Mouse (Mus musculus): ENCODE data around the gene Hist1h1e. TPM values are rescaled to one million over a fixed set of nuclear protein-coding genes. Genes with fewer than 3 reads are reported as not detected.
A peak's percentile ranks its signal among the peaks of the same experiment; 100 is the strongest.

Hist1h1e gene
- polyA plus RNA-seq, 1 experiment, result 6.9 TPM

- H3K27ac ChIP-seq (ENCODE audit: insufficient read depth, low read length), result no peak overlapping the region
- no peaks in the 10 kb centered on the region for H3K9me3 ChIP-seq (replicated peaks; ENCODE audit: control insufficient read depth, insufficient read depth, low read length, poor library complexity, severe bottlenecking)
- no peak for TF ChIP-seq POLR2A (IDR thresholded peaks at IDR 0.05; ENCODE audit: insufficient read depth, low read length)
- TF ChIP-seq EP300 (IDR thresholded peaks at IDR 0.05; ENCODE audit: insufficient read depth, low read depth, low read length), result no peak
- no peak for TF ChIP-seq CTCF (IDR thresholded peaks at IDR 0.05; ENCODE audit: low read depth, low read length)
- no peak overlapping the region for H3K4me3 ChIP-seq (ENCODE audit: low read depth, low read length)
- H3K9ac ChIP-seq (ENCODE audit: low read depth, poor library complexity, severe bottlenecking), result no peak overlapping the region
- no peaks in the 10 kb centered on the region for H3K36me3 ChIP-seq (ENCODE audit: control insufficient read depth, insufficient read depth, low read length, poor library complexity, severe bottlenecking)
- H3K4me1 ChIP-seq (ENCODE audit: control insufficient read depth, insufficient read depth, low read length), result no peaks in the 10 kb centered on the region
- no peaks in the 10 kb centered on the region for H3K27me3 ChIP-seq (ENCODE audit: control insufficient read depth, insufficient read depth, low read length, poor library complexity, severe bottlenecking)
Measured at GRCm38 (mm10) chr13:23609844-23610243, 12.5 kb downstream of the Hist1h1e start.

- no peak overlapping the region for H3K27ac ChIP-seq (ENCODE audit: insufficient read depth, low read length)
- H3K9me3 ChIP-seq (replicated peaks; ENCODE audit: control insufficient read depth, insufficient read depth, low read length, poor library complexity, severe bottlenecking), result no peaks in the 10 kb centered on the region
- H3K36me3 ChIP-seq (ENCODE audit: control insufficient read depth, insufficient read depth, low read length, poor library complexity, severe bottlenecking), result no peaks in the 10 kb centered on the region
- no peak overlapping the region for H3K9ac ChIP-seq (ENCODE audit: low read depth, poor library complexity, severe bottlenecking)
- H3K4me3 ChIP-seq (ENCODE audit: low read depth, low read length), result no peak overlapping the region
- TF ChIP-seq CTCF (IDR thresholded peaks at IDR 0.05; ENCODE audit: low read depth, low read length), result no peak
- no peak for TF ChIP-seq POLR2A (IDR thresholded peaks at IDR 0.05; ENCODE audit: insufficient read depth, low read length)
- TF ChIP-seq EP300 (IDR thresholded peaks at IDR 0.05; ENCODE audit: insufficient read depth, low read depth, low read length), result no peak
- H3K27me3 ChIP-seq (ENCODE audit: control insufficient read depth, insufficient read depth, low read length, poor library complexity, severe bottlenecking), result no peaks in the 10 kb centered on the region
- H3K4me1 ChIP-seq (ENCODE audit: control insufficient read depth, insufficient read depth, low read length), result no peaks in the 10 kb centered on the region
Measured at GRCm38 (mm10) chr13:23609209-23609608, 13.1 kb downstream of the Hist1h1e start.

GRCm38 (mm10) chr13:23605052-23605451 is 17.3 kb downstream of the Hist1h1e start:
- no peaks in the 10 kb centered on the region for H3K27me3 ChIP-seq (ENCODE audit: control insufficient read depth, insufficient read depth, low read length, poor library complexity, severe bottlenecking)
- H3K27ac ChIP-seq (ENCODE audit: insufficient read depth, low read length), result no peak overlapping the region
- no peak overlapping the region for H3K9ac ChIP-seq (ENCODE audit: low read depth, poor library complexity, severe bottlenecking)
- H3K9me3 ChIP-seq (replicated peaks; ENCODE audit: control insufficient read depth, insufficient read depth, low read length, poor library complexity, severe bottlenecking), result no peaks in the 10 kb centered on the region
- H3K4me3 ChIP-seq (ENCODE audit: low read depth, low read length), result no peak overlapping the region
- H3K36me3 ChIP-seq (ENCODE audit: control insufficient read depth, insufficient read depth, low read length, poor library complexity, severe bottlenecking), result no peaks in the 10 kb centered on the region
- TF ChIP-seq EP300 (IDR thresholded peaks at IDR 0.05; ENCODE audit: insufficient read depth, low read depth, low read length) (no peak), CTCF (IDR thresholded peaks at IDR 0.05; ENCODE audit: low read depth, low read length) (no peak), POLR2A (IDR thresholded peaks at IDR 0.05; ENCODE audit: insufficient read depth, low read length) (no peak)
- no peaks in the 10 kb centered on the region for H3K4me1 ChIP-seq (ENCODE audit: control insufficient read depth, insufficient read depth, low read length)

- H3K4me3 ChIP-seq (ENCODE audit: low read depth, low read length), result no peak overlapping the region
- no peak overlapping the region for H3K27ac ChIP-seq (ENCODE audit: insufficient read depth, low read length)
- H3K4me1 ChIP-seq (ENCODE audit: control insufficient read depth, insufficient read depth, low read length), result no peaks in the 10 kb centered on the region
- no peaks in the 10 kb centered on the region for H3K27me3 ChIP-seq (ENCODE audit: control insufficient read depth, insufficient read depth, low read length, poor library complexity, severe bottlenecking)
- no peaks in the 10 kb centered on the region for H3K36me3 ChIP-seq (ENCODE audit: control insufficient read depth, insufficient read depth, low read length, poor library complexity, severe bottlenecking)
- no peak for TF ChIP-seq EP300 (IDR thresholded peaks at IDR 0.05; ENCODE audit: insufficient read depth, low read depth, low read length)
- no peak for TF ChIP-seq POLR2A (IDR thresholded peaks at IDR 0.05; ENCODE audit: insufficient read depth, low read length)
- no peak for TF ChIP-seq CTCF (IDR thresholded peaks at IDR 0.05; ENCODE audit: low read depth, low read length)
- H3K9ac ChIP-seq (ENCODE audit: low read depth, poor library complexity, severe bottlenecking), result no peak overlapping the region
- no peaks in the 10 kb centered on the region for H3K9me3 ChIP-seq (replicated peaks; ENCODE audit: control insufficient read depth, insufficient read depth, low read length, poor library complexity, severe bottlenecking)
Measured at GRCm38 (mm10) chr13:23604452-23604851, 17.9 kb downstream of the Hist1h1e start.

- TF ChIP-seq POLR2A (IDR thresholded peaks at IDR 0.05; ENCODE audit: insufficient read depth, low read length) (no peak), CTCF (IDR thresholded peaks at IDR 0.05; ENCODE audit: low read depth, low read length) (no peak), EP300 (IDR thresholded peaks at IDR 0.05; ENCODE audit: insufficient read depth, low read depth, low read length) (no peak)
Measured at GRCm38 (mm10) chr13:23603182-23603699, 19.1 kb downstream of the Hist1h1e start.

GRCm38 (mm10) chr13:23597957-23598356 is 24.4 kb downstream of the Hist1h1e start:
- Histone ChIP-seq H3K27me3 (ENCODE audit: control insufficient read depth, insufficient read depth, low read length, poor library complexity, severe bottlenecking) (no peaks in the 10 kb centered on the region), H3K9me3 (replicated peaks; ENCODE audit: control insufficient read depth, insufficient read depth, low read length, poor library complexity, severe bottlenecking) (no peaks in the 10 kb centered on the region; the same call in 1 of the 2 replicates), H3K4me3 (ENCODE audit: low read depth, low read length) (no peak overlapping the region), H3K27ac (ENCODE audit: insufficient read depth, low read length) (no peak overlapping the region), H3K4me1 (ENCODE audit: control insufficient read depth, insufficient read depth, low read length) (peaks cover 6% of the 10 kb centered on the region), H3K36me3 (ENCODE audit: control insufficient read depth, insufficient read depth, low read length, poor library complexity, severe bottlenecking) (no peaks in the 10 kb centered on the region), H3K9ac (ENCODE audit: low read depth, poor library complexity, severe bottlenecking) (no peak overlapping the region)
- no peak for TF ChIP-seq EP300 (IDR thresholded peaks at IDR 0.05; ENCODE audit: insufficient read depth, low read depth, low read length)
- TF ChIP-seq CTCF (IDR thresholded peaks at IDR 0.05; ENCODE audit: low read depth, low read length), result peak; percentile 50
- no peak for TF ChIP-seq POLR2A (IDR thresholded peaks at IDR 0.05; ENCODE audit: insufficient read depth, low read length)

More at GRCm38 (mm10) chr13:23603182-23603699, 19.1 kb downstream of the Hist1h1e start:
- Histone ChIP-seq H3K27ac (ENCODE audit: insufficient read depth, low read length) (no peak overlapping the region), H3K4me3 (ENCODE audit: low read depth, low read length) (no peak overlapping the region), H3K27me3 (ENCODE audit: control insufficient read depth, insufficient read depth, low read length, poor library complexity, severe bottlenecking) (no peaks in the 10 kb centered on the region), H3K9ac (ENCODE audit: low read depth, poor library complexity, severe bottlenecking) (no peak overlapping the region), H3K36me3 (ENCODE audit: control insufficient read depth, insufficient read depth, low read length, poor library complexity, severe bottlenecking) (no peaks in the 10 kb centered on the region), H3K9me3 (replicated peaks; ENCODE audit: control insufficient read depth, insufficient read depth, low read length, poor library complexity, severe bottlenecking) (no peaks in the 10 kb centered on the region), H3K4me1 (ENCODE audit: control insufficient read depth, insufficient read depth, low read length) (no peaks in the 10 kb centered on the region)

Measured in ES-Bruce4 (cell line).